13 mouse cellular contexts compared by ENCODE assay signal in the genomic region with DNA sequence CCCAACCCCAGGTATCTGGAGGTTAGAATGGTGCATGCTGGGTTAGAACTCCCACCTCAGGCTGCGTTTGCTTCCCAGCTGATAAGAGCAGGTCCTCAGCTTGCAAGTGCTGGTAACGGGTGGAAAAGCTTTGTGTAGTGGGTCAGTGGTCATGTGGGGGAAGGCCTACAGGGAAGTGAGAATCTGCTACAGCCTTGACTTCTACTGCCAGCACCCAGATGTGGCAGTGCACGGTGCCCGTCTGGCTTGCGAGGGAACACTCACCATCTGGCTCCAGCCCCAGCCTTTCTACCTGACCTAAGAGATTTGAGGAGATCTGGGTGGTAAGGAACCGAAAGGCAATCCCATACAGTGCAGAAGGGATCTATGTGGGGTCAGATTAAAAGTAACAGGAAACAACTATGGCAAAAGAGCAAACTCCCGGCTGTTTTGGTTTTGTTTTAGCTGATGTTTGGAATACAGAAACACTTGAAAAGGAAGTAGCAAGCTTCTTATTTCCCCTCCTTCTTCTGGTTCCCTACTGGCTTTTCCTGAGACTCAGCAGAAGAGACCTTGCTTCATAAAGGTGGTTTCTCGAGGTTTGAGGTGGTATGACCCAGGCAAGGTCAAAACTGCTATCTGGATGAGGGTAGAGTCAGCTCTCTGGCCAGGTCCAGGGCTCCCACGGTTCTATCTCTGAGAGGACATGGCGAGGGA.
DNase-seq lines count a peak whose midpoint lies in the region; ATAC-seq and TF ChIP-seq lines count a peak whose summit lies in the region.
"Had no signal": no experiment of that assay in that cellular context is flagged by ENCODE, and none has a peak within 500 bp of the region (broad histone marks: within the 10 kb centered on the region; RNA-seq: fewer than 3 reads in every experiment).

No protein-coding gene starts in this region.

- 0 out of 2 replicates have a peak overlapping the region, but pooled peaks have one; percentile 3 for H3K27ac ChIP-seq in lung, postnatal 0 days (ENCODE audit: low read length)
- peak overlapping the region; percentile 65; the same call in 1 of the 2 replicates for H3K27ac ChIP-seq in cortical plate, adult 2 months (ENCODE audit: insufficient read depth, low read length)
- H3K27ac ChIP-seq: hindbrain, embryonic 15.5 days; limb, embryonic 12.5 days; neural tube, embryonic 13.5 days had no signal

- H3K4me2 ChIP-seq in lung, postnatal 0 days (replicated peaks; ENCODE audit: low read depth, low read length) = no peak overlapping the region
- H3K4me2 ChIP-seq: hindbrain, embryonic 15.5 days; limb, embryonic 12.5 days; midbrain, embryonic 11.5 days; neural tube, embryonic 13.5 days had no signal

- H3K9me3 ChIP-seq in lung, postnatal 0 days (ENCODE audit: low read length) = no peaks in the 10 kb centered on the region
- H3K9me3 ChIP-seq: hindbrain, embryonic 15.5 days; limb, embryonic 12.5 days; neural tube, embryonic 13.5 days had no signal

- TF ChIP-seq POLR2A in cortical plate, adult 2 months (IDR thresholded peaks at IDR 0.05; ENCODE audit: extremely low read depth, insufficient read depth, low read length) = no peak

- DNase-seq in heart, adult 9 months (ENCODE audit: low spot score in 2 of 2) = peak; percentile 17 to 47
- DNase-seq in heart, postnatal 14 days = no peak
- no peak for DNase-seq in lung, postnatal 0 days (ENCODE audit: low spot score)
- DNase-seq in lung, postnatal 14 days = no peak
- DNase-seq in embryo, embryonic 11 days = no peak
- DNase-seq in ovary, postnatal 36 days (ENCODE audit: low spot score) = no peak
- DNase-seq: right cerebral cortex, postnatal 4 days had no signal

- no peaks in the 10 kb centered on the region for H3K4me1 ChIP-seq in lung, postnatal 0 days (ENCODE audit: insufficient read depth, low read depth, low read length)
- no peaks in the 10 kb centered on the region for H3K4me1 ChIP-seq in cortical plate, adult 2 months (ENCODE audit: control insufficient read depth, insufficient read depth, low read length)
- H3K4me1 ChIP-seq: hindbrain, embryonic 15.5 days; limb, embryonic 12.5 days had no signal

- TF ChIP-seq CTCF in lung, postnatal 0 days (IDR thresholded peaks at IDR 0.05) = no peak
- TF ChIP-seq CTCF in cortical plate, adult 2 months (IDR thresholded peaks at IDR 0.05; ENCODE audit: extremely low read depth, insufficient read depth, low read length) = no peak

- H3K27me3 ChIP-seq in lung, postnatal 0 days (replicated peaks; ENCODE audit: insufficient read depth, low read length) = no peaks in the 10 kb centered on the region
- H3K27me3 ChIP-seq: hindbrain, embryonic 15.5 days; limb, embryonic 12.5 days; neural tube, embryonic 13.5 days had no signal

- WGBS in lung, postnatal 0 days = 65% methylated on average over 10 of the region's 10 CpGs

- no peak overlapping the region for H3K4me3 ChIP-seq in lung, postnatal 0 days (ENCODE audit: low read depth, low read length)
- H3K4me3 ChIP-seq in cortical plate, adult 2 months (ENCODE audit: insufficient read depth, low read length) = 0 out of 2 replicates have a peak overlapping the region, but pooled peaks have one; percentile 9
- H3K4me3 ChIP-seq: hindbrain, embryonic 15.5 days; limb, embryonic 12.5 days; neural tube, embryonic 13.5 days had no signal

- ATAC-seq in lung, postnatal 0 days = no peak
- ATAC-seq in monocyte, adult 5-6 weeks (replicated peaks; ENCODE audit: insufficient number of reproducible peaks, low FRiP score, low TSS enrichment, poor library complexity, severe bottlenecking) = peak; percentile 62

- intact Hi-C loops in heart, postnatal 14 days (cut with DNase I) = no loop called here

- no peak for TF ChIP-seq EP300 in lung, postnatal 0 days (IDR thresholded peaks at IDR 0.05)

- no peak overlapping the region for H3K9ac ChIP-seq in lung, postnatal 0 days (replicated peaks; ENCODE audit: low read depth)
- H3K9ac ChIP-seq: hindbrain, embryonic 15.5 days; limb, embryonic 12.5 days; neural tube, embryonic 13.5 days had no signal

- no peaks in the 10 kb centered on the region for H3K36me3 ChIP-seq in lung, postnatal 0 days (ENCODE audit: insufficient read depth, low read length)
- H3K36me3 ChIP-seq: hindbrain, embryonic 15.5 days; limb, embryonic 12.5 days; neural tube, embryonic 13.5 days had no signal

Comparison
In these comparisons a context has a peak if more than half of its experiments do, and no peak if none do; other contexts are left out.
1. DNase-seq: peak in heart, adult 9 months (2 of 2); none in heart, postnatal 14 days (0 of 2), lung, postnatal 0 days (single experiment), lung, postnatal 14 days (single experiment), embryo, embryonic 11 days (single experiment) and ovary, postnatal 36 days (single experiment).